Mouse (Mus musculus) layer of hippocampus, adult 11-12 months (tissue): ENCODE measurements at regions not wholly inside any gene's neighbourhood (a gene's known extent, or its start where the extent isn't known, plus 50 kb on each side); places are given as distances from the start of the nearest gene placed in this dataset.
"Not testable (repeated sequence)": the region's sequence is repeated elsewhere in the genome, so short reads cannot be mapped to it uniquely, and the experiment has no call there.

ENCODE experiments used
- DNase-seq: peaks from one replicate; pipeline ENCODE4 v3.0.0; 2022; ENCODE audit warnings: low spot score

DNA sequence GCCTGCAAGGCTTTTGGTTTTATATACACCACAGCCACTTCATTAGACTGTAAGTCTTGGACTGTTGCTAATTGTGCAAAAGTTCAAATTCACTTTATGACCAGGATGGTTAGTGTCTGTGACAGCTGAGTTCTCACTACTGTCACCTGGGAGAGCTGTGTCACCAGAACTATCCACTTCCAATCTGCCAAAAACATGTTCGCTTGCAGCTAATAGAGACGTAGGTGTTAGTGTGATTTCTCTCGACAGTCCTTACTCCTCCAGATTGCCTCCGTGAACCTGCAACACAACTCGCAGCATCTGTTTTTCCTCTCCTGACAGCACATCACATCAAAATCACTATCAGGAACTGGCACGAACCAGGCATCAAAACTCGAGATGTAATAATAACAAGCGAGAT lies 491.3 kb upstream of the Klf6 start:
- no peak for DNase-seq

- DNase-seq: no peak
These were observed 488.1 kb upstream of the Klf6 start for GRCm38 (mm10) chr13:5373191-5373590.

GRCm38 (mm10) chr13:5408226-5408804 lies 453.0 kb upstream of the Klf6 start:
- DNase-seq: no peak

DNA sequence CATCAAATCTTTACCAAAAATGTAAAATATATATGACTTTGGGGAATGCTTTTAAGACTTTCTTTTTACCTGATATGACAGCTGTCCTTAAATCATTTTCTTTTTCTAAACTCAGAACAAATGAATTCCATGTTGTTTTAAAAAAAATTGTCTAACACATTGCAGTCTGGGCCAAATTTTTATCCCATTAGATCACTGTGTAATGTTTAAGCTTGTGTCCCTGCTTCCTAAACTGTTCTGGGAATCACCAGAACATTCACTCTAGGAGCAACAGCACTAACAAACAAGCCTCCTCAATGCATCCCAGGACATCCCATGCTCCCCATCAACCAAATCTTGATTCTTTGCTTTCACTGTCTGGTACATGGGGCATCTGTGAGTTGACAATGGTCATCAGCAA lies 449.2 kb upstream of the Klf6 start:
- no peak for DNase-seq

GRCm38 (mm10) chr13:5413009-5413408 lies 448.3 kb upstream of the Klf6 start:
- DNase-seq: not testable (repeated sequence)

GRCm38 (mm10) chr13:5424110-5424509 lies 437.2 kb upstream of the Klf6 start:
- DNase-seq: no peak

GRCm38 (mm10) chr13:5425491-5426232 lies 435.6 kb upstream of the Klf6 start:
- no peak for DNase-seq

DNA sequence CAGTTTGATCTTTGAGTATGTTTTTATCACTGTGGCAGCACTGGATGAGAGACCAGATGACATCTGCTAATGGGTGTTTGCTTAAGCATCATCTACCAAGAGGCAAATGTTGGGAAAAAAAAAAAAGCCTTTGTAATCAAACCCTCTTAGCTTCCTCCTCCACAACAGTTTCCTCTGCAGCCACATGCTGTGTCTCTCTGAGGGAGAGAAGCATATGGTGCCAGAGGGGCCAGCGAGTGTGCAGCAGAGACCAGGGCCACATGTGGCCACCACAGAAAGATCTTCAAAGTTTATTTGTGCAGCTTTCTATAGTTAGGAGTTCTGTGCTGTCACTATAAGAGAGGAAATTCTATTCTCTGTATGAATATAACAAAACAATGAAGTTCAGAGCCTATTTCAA lies 427.6 kb upstream of the Klf6 start:
- DNase-seq: no peak

- no peak for DNase-seq
These were observed 426.2 kb upstream of the Klf6 start for GRCm38 (mm10) chr13:5435131-5435530.

GRCm38 (mm10) chr13:5436191-5436590 lies 425.1 kb upstream of the Klf6 start:
- no peak for DNase-seq

GRCm38 (mm10) chr13:5440454-5440853 lies 420.8 kb upstream of the Klf6 start:
- DNase-seq: no peak

GRCm38 (mm10) chr13:5444759-5445478 lies 416.4 kb upstream of the Klf6 start:
- DNase-seq: no peak

DNA sequence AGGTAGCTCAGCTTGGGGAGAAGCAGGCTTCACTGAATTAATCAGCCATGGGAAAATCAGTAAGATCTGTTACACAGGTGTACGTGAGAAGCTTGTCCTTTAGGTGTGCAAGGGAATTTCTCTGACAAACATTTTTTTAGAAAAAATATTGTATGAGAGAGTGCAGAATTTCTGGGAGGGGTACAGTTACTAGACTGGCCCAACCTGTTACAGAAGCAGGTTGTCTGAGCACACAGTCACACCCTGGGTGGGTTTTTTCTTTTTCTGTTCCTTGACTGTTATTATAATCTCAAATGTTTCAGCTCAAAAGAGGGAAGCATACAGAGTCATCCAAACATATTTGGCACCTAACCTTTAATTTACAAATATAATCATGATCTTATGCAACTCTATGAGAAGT lies 412.7 kb upstream of the Klf6 start:
- no peak for DNase-seq

DNA sequence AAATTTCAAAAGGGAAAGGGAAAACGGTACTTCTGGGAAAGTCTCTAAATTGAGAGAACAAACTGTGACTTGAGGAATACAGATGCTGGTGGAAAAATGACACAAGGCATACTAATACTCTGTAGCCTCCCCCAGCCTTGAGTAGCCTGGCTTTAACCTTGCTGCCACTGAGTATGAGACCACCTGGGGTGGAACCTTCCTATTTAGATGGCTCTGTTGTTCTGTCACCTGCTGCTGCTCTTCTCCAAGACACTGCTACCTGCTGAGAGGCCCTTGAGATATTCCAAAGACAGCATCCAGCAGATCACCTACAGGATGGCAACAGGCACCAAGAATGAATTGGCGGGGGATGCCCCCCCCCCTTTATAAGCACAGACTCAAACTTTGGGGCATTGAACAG lies 380.5 kb upstream of the Klf6 start:
- no peak for DNase-seq

DNA sequence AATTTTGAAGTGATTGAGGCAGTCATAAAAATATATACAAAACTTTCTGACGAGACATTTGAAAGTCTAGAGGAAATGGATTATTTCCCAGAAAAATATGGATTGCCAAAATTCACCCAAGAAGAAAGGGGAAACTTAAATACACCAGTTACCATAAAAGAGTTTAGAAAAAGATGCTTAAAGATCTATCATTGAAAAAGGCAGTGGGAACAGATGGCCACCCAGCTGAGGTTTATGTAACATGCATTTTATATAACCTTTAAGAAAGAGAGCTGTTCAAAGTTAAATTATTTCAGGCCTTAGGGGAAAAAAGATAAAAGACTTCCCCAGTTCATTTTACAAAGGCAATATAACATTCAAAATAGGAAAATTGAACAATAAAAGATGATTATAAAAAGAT lies 369.0 kb upstream of the Klf6 start:
- DNase-seq: peak; percentile 67

- DNase-seq: no peak
These were observed 363.7 kb upstream of the Klf6 start for GRCm38 (mm10) chr13:5497535-5497934.

GRCm38 (mm10) chr13:5511784-5512183 lies 349.5 kb upstream of the Klf6 start:
- no peak for DNase-seq

DNA sequence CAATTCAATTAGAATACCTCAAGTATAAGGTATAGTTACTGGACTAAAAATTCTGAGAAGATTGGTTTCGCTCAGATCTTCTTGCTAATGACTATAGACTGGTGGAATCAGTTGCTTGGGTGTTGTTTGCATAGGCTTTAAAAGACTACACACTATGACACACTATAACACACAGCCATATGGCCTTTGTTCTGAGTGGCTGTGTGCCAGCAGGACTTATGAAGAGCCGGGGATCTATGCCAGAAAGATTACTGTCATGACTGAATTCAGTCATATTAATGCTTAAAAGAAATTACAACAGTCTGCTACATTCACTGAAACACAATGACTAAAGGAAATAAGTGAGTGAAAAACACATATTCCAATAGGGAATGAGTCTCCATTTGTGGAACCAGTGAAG lies 345.7 kb upstream of the Klf6 start:
- DNase-seq: no peak

- no peak for DNase-seq
These were observed 345.2 kb upstream of the Klf6 start for GRCm38 (mm10) chr13:5516088-5516487.

- no peak for DNase-seq
These were observed 342.1 kb upstream of the Klf6 start for GRCm38 (mm10) chr13:5519181-5519580.

DNA sequence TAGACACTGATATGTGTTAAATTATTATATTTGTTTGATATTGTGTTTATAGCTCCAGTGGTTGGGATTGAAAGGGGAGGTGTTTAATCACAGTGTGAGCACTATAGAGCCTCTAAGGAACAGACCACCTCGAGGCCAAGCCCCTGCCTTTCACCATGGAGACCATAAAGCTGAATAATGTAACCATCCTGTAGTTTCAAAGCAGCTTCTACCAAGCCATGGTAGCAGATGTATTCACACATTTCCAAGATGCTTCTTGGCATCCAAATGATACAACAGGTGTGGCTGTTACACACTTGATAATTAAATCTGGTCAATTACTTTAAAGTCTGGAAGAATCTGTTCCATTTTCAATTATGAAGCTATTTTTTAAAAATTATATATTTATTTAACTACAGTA lies 341.7 kb upstream of the Klf6 start:
- DNase-seq: peak; percentile 22

GRCm38 (mm10) chr13:5527400-5527799 lies 333.9 kb upstream of the Klf6 start:
- no peak for DNase-seq

DNA sequence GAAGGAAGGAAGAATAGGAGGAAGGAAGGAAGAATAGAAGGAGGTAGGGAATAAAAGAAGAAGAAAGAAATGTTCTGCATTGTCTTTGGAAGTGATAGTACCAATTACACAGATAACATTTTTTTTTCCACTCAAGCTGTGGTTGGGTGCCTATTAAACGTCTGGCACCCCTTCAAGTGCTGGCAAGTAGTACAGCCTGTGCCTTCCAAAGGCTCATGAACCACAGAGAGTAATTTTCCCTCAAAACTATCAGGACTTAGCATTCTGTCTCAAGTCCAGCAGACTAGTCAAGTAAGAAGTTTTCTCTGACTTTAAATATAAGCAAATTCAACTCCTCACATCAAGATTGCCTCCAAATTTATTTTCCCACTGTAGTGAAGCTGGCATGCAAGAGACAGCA lies 321.0 kb upstream of the Klf6 start:
- no peak for DNase-seq
